Mouse (Mus musculus): Measurements from ENCODE around the gene Zbtb8a.

DNA sequence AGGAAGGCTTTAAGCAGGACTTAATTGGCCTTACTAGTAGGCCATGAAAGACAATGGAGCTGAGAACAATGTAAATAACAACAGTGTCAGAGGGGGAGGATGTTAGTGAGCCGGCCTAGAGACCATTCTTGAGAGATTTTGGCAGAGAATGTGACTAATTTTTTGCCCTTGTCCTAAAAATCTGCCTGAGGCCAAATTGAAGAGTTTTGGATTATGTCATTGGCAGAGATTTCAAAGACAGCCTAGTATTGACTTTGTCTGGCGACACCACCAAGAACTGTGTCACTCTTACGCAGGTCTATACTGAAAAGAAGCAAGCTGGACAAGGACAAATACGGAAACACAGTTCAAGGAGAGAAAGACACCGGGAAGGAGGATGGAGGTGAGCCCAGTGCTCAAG, 15.1 kb downstream of the Zbtb8a start:
- TF ChIP-seq CTCF (IDR thresholded peaks at IDR 0.05; ENCODE audit: extremely low read depth, insufficient read depth, low read length): no peak
- TF ChIP-seq POLR2A (IDR thresholded peaks at IDR 0.05; ENCODE audit: extremely low read depth, insufficient read depth, low read length): no peak
